Mouse (Mus musculus): ENCODE results near the gene Ccpg1.

DNA sequence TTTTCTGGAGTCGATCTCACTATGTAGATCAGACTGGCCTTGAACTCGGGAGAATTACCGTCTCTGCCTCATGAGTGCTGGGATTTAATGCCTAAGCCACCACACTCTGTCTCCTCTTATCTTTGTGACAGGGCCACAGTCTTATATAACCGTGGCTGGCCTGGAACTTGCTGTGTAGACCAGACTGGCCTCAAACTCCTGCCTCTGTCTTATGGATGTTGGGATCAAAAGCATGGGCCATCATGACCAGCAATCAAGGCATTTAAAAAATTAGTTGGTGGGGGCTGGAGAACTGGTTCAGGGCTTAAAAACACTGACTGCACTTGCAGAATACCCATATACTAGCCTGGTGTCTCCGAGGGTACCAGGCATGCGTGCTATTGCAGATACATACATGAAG lies 54.9 kb downstream of the Ccpg1 start, which contains the start of gene Pigb:
- TF ChIP-seq CTCF (IDR thresholded peaks at IDR 0.05; ENCODE audit: low read depth): no peak
- TF ChIP-seq EP300 (IDR thresholded peaks at IDR 0.05; ENCODE audit: low read depth): no peak

Data from liver, embryonic 14.5 days (tissue).